Mouse (Mus musculus) hindlimb bud, embryonic 11.5 days (tissue): ENCODE measurements around the gene Cenpu.

Source experiments
- DNase-seq: peaks from one replicate; pipeline ENCODE4 v3.0.0-alpha.2; 2012; ENCODE audit warnings: low read depth, low spot score; ENCODE audit errors: extremely low spot score

The Cenpu gene

GRCm38 (mm10) chr8:46598114-46598513, 46.3 kb downstream of the Cenpu start:
- DNase-seq: no peak

- DNase-seq: no peak
Measured at GRCm38 (mm10) chr8:46598753-46599152, 46.9 kb downstream of the Cenpu start.

GRCm38 (mm10) chr8:46599314-46599904, 47.6 kb downstream of the Cenpu start:
- no peak for DNase-seq

- no peak for DNase-seq
Measured at GRCm38 (mm10) chr8:46600959-46601707, 49.3 kb downstream of the Cenpu start.

GRCm38 (mm10) chr8:46603587-46603986, 51.8 kb downstream of the Cenpu start:
- DNase-seq: no peak

GRCm38 (mm10) chr8:46606930-46607329, 55.1 kb downstream of the Cenpu start:
- DNase-seq: no peak

GRCm38 (mm10) chr8:46611557-46611956, 59.7 kb downstream of the Cenpu start:
- DNase-seq: no peak

- DNase-seq: no peak
Measured at GRCm38 (mm10) chr8:46612913-46613312, 61.1 kb downstream of the Cenpu start.

GRCm38 (mm10) chr8:46613377-46613776, 61.5 kb downstream of the Cenpu start:
- no peak for DNase-seq

GRCm38 (mm10) chr8:46615936-46616335, 64.1 kb downstream of the Cenpu start:
- DNase-seq: no peak

- DNase-seq: no peak
Measured at GRCm38 (mm10) chr8:46616879-46617689, 65.3 kb downstream of the Cenpu start, which contains the start of the genes Primpol and Casp3. Primpol (minus strand) TSS chr8:46617212. Casp3 (plus strand) TSS chr8:46617291.

GRCm38 (mm10) chr8:46617690-46618620, 66.1 kb downstream of the Cenpu start:
- no peak for DNase-seq

GRCm38 (mm10) chr8:46618639-46619320, 67.0 kb downstream of the Cenpu start:
- DNase-seq: no peak

GRCm38 (mm10) chr8:46622446-46623270, 70.8 kb downstream of the Cenpu start:
- DNase-seq: no peak

- no peak for DNase-seq
Measured at GRCm38 (mm10) chr8:46625166-46625565, 73.3 kb downstream of the Cenpu start.

- DNase-seq: no peak
Measured at GRCm38 (mm10) chr8:46626642-46627041, 74.8 kb downstream of the Cenpu start.

GRCm38 (mm10) chr8:46627881-46628280, 76.1 kb downstream of the Cenpu start:
- no peak for DNase-seq

GRCm38 (mm10) chr8:46628645-46629044, 76.8 kb downstream of the Cenpu start:
- DNase-seq: no peak
